Mouse (Mus musculus) liver, embryonic 12.5 days (tissue): ENCODE measurements at regions not wholly inside any gene's neighbourhood (a gene's known extent, or its start where the extent isn't known, plus 50 kb on each side); places are given as distances from the start of the nearest gene placed in this dataset.

Source experiments
- ATAC-seq: fragments of 200-750 bp; cut with Nextera tagmentation; 2 replicates; pipeline ENCODE4 v1.8.0; 2017; ENCODE audit warnings: moderate number of reproducible peaks, mild to moderate bottlenecking, moderate library complexity
- H3K27ac ChIP-seq: fragments of 300-500 bp; sonication (generic); 2 replicates; pipeline ENCODE4 v1.5.1; 2016; ENCODE audit warnings: mild to moderate bottlenecking
- H3K27me3 ChIP-seq: fragments of 300-500 bp; sonication (generic); replicated peaks from 2 replicates; pipeline ENCODE4 v1.6.1; 2016; ENCODE audit warnings: mild to moderate bottlenecking, moderate library complexity
- H3K36me3 ChIP-seq: fragments of 300-500 bp; sonication (generic); 2 replicates; pipeline ENCODE4 v1.6.1; 2016; ENCODE audit warnings: mild to moderate bottlenecking, moderate library complexity
- H3K4me1 ChIP-seq: fragments of 300-500 bp; sonication (generic); 2 replicates; pipeline ENCODE4 v1.6.1; 2016
- H3K4me2 ChIP-seq: fragments of 300-500 bp; sonication (generic); 2 replicates; pipeline ENCODE4 v1.6.1; 2016; ENCODE audit warnings: mild to moderate bottlenecking, moderate library complexity
- H3K4me3 ChIP-seq: fragments of 300-500 bp; sonication (generic); 2 replicates; pipeline ENCODE4 v1.5.1; 2016; ENCODE audit warnings: mild to moderate bottlenecking, moderate library complexity
- H3K9ac ChIP-seq: fragments of 300-500 bp; sonication (generic); 2 replicates; pipeline ENCODE4 v1.6.1; 2016; ENCODE audit warnings: mild to moderate bottlenecking, moderate library complexity
- H3K9me3 ChIP-seq: fragments of 300-500 bp; sonication (generic); replicated peaks from 2 replicates; pipeline ENCODE4 v1.6.1; 2016; ENCODE audit warnings: mild to moderate bottlenecking, moderate library complexity
- WGBS: fragments of 180-500 bp; shearing (Covaris S2); methylation state at CpG from one replicate; pipeline ENCODE4 v1.1.7; 2016; ENCODE audit not compliant: insufficient replicate concordance; 5-methylcytosine and 5-hydroxymethylcytosine counted together

DNA sequence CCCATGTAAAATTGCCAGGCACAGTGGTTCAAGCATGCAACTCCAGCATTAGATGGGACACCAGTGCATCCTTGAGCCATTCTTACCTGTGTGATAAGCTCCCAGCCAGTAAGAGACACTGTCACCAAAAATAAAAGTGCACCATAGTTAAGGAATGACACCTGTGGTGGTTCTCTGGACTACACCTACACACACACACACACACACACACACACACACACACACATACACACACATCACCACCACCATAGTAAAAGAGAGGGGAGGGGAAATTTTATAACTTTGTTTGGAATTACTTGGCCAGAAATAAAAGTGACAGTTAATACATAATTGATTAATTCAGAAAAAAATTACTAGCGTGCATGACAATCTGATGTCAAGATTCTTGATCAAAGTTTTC, 175.1 kb upstream of the Gm11232 start:
- H3K4me1 ChIP-seq: no peaks in the 10 kb centered on the region
- H3K9ac ChIP-seq: no peak overlapping the region
- H3K27ac ChIP-seq: no peak overlapping the region
- no peak overlapping the region for H3K4me3 ChIP-seq
- WGBS: 54% methylated on average over 1 of the region's 1 CpGs
- no peaks in the 10 kb centered on the region for H3K27me3 ChIP-seq
- no peak for ATAC-seq
- no peaks in the 10 kb centered on the region for H3K9me3 ChIP-seq
- H3K36me3 ChIP-seq: no peaks in the 10 kb centered on the region
- no peak overlapping the region for H3K4me2 ChIP-seq

DNA sequence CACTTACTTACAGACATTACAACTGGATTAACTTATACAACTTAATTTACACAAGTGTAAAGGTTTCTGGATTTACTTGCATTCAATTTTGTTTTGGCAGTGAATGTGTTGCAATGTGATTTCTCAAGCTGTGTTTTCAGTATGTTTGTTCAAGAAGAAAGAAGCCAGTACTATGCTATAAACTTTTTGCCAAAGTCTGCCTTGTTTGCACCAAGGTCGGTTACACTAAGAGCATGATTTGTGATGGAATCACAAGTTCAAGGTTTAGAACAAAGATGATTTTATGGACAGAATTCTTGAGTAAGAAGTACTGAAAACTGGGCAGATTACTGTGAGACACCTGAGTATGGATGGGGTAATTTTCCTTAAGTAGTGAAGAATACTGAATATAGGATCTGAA, 153.8 kb upstream of the Gm11232 start:
- H3K4me3 ChIP-seq: no peak overlapping the region
- 65% methylated on average over 1 of the region's 1 CpGs for WGBS
- ATAC-seq: no peak

DNA sequence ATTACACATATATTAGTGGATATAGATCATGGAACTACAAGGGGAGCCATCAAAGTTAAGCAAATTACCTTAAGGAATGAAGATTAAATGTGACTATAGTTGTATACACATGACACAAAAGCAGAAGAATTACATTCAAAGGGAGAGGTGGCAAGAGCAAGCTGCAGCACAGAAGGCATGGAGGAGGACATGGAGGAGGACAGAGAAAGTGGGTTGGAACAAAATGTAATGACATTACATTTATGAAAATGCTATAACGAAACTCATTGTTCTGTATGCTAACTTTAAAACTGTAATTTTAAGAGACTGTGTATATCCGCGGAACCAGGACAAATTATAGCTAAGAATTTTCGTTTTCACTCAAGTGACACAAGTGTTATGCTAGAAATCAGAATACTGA, 117.9 kb upstream of the Gm11232 start:
- Histone ChIP-seq H3K9me3 (no peaks in the 10 kb centered on the region), H3K4me3 (no peak overlapping the region), H3K4me1 (no peaks in the 10 kb centered on the region), H3K4me2 (no peak overlapping the region), H3K27ac (no peak overlapping the region), H3K9ac (no peak overlapping the region), H3K27me3 (no peaks in the 10 kb centered on the region), H3K36me3 (no peaks in the 10 kb centered on the region)
- no peak for ATAC-seq
- WGBS: 71% methylated on average over 4 of the region's 4 CpGs

More for the DNA sequence above, 153.8 kb upstream of the Gm11232 start:
- Histone ChIP-seq H3K9ac (no peak overlapping the region), H3K27me3 (no peaks in the 10 kb centered on the region), H3K27ac (no peak overlapping the region), H3K9me3 (no peaks in the 10 kb centered on the region), H3K4me2 (no peak overlapping the region), H3K4me1 (no peaks in the 10 kb centered on the region), H3K36me3 (no peaks in the 10 kb centered on the region)

DNA sequence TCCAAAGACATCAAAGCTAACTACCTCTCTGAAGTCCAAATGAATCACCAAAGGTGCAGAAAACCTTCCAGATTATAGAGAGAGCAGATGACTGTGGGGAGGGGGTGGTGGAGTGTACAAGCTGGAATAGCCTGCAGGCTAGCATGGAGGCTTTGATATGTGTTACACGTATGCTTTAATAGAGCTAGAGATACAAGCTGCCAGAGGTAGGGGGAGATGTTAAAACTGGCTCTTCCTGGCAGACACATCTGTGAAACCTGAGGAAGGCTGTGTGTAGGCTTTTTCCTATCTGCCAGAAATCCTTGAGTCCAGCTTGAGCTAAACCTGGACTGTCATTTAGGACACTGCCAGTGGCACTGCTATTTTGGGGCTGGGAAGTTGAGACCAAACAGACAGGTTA, 109.2 kb upstream of the Gm11232 start:
- H3K27me3 ChIP-seq: no peaks in the 10 kb centered on the region
- no peak overlapping the region for H3K27ac ChIP-seq
- ATAC-seq: no peak
- H3K4me3 ChIP-seq: no peak overlapping the region
- WGBS: 46% methylated on average over 1 of the region's 1 CpGs
- no peaks in the 10 kb centered on the region for H3K9me3 ChIP-seq
- H3K36me3 ChIP-seq: no peaks in the 10 kb centered on the region
- H3K9ac ChIP-seq: no peak overlapping the region
- no peak overlapping the region for H3K4me2 ChIP-seq
- H3K4me1 ChIP-seq: no peaks in the 10 kb centered on the region

DNA sequence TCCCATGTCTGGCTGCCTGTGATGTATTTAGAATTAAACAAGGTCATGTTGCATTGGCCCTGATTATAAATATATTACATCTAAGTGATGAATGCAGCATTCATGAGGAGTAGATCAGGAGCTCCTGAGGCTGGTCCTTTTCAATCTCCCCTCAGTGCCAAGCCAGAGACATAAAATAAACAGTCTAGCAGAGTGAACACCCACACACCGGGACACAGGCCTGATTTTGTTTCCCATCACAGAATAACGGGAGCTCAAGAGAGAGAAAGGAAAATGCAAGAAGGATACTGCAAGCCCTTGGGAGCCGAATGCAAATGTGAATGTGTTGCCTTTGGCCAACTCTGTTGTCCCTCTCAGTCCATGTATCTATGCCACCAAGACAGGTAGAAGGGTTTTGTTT, 84.1 kb upstream of the Gm11232 start:
- Histone ChIP-seq H3K4me3 (no peak overlapping the region), H3K9me3 (0 out of 2 replicates have a peak, but pooled peaks cover 4% of the 10 kb centered on the region), H3K27ac (no peak overlapping the region), H3K4me2 (no peak overlapping the region), H3K27me3 (no peaks in the 10 kb centered on the region), H3K36me3 (no peaks in the 10 kb centered on the region), H3K4me1 (no peaks in the 10 kb centered on the region), H3K9ac (no peak overlapping the region)
- WGBS: 56% methylated on average over 3 of the region's 3 CpGs
- ATAC-seq: no peak

DNA sequence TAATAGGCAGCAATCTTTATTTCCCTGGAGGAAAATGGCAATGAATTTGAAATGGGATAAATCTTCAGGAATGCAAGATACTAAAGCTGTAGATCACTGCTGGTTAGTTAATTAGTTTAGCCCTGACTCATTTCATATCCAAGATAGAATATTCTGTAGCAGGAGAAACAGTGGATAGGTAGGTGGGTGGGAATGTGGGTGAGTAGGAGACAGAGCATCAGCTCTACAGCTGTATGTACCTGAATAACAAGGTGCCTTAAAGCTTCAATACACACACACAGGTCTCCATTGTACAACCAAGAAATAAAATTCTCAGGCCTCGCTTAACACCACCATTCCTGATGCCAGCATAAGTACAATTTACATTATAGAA, 83.0 kb upstream of the Gm11232 start:
- 64% methylated on average over 1 of the region's 1 CpGs for WGBS
- H3K9ac ChIP-seq: no peak overlapping the region
- H3K4me2 ChIP-seq: no peak overlapping the region
- no peaks in the 10 kb centered on the region for H3K36me3 ChIP-seq
- H3K9me3 ChIP-seq: 0 out of 2 replicates have a peak, but pooled peaks cover 4% of the 10 kb centered on the region
- H3K27me3 ChIP-seq: no peaks in the 10 kb centered on the region
- H3K4me3 ChIP-seq: no peak overlapping the region
- no peaks in the 10 kb centered on the region for H3K4me1 ChIP-seq
- ATAC-seq: no peak
- no peak overlapping the region for H3K27ac ChIP-seq

DNA sequence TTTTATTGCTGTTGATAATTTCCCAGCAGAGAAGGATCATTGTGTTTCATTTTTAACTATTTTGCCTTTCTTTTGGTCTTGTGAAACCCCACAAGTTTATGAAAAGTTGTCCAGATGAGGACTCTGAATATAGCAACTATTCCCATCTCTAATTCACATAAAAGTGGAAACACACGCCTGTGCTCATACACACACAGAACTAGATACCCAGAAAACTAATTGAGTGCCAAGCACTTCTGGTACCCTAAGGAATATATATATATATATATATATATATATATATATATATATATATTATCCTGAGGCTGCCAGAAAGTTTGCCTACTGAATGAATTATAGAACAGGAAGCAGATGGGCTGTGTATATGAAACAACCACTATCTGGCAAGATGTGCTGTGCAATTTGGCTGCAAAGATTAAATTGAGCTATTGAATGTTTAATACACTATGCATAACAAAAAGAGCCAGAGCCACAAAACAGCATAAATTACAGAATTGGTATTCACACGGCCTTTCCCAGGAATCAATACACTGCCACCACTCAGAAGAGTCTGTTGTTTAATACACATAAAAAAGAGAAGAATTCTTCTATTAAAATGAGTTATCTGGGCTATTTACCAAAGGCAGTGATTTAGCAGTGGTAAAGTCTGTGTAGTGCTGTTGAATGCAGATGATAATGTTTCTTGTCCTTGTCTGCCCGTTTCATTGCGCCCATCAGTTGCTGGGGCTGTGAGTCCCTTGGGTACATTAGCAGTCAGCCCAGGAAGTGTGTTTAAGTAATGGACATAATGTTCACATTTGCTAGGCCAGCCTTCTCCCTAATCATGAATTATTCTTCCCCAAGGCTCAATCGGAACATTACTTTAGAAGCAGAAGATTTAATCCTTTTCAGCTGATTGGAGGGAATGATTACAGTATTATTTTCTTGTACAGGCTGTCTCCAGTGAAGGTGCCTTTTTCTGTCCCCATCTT, 82.3 kb upstream of the Gm11232 start:
- H3K4me2 ChIP-seq: no peak overlapping the region
- H3K27me3 ChIP-seq: no peaks in the 10 kb centered on the region
- 68% methylated on average over 5 of the region's 5 CpGs for WGBS
- H3K27ac ChIP-seq: no peak overlapping the region
- ATAC-seq: no peak
- H3K4me3 ChIP-seq: no peak overlapping the region
- no peaks in the 10 kb centered on the region for H3K36me3 ChIP-seq
- no peaks in the 10 kb centered on the region for H3K4me1 ChIP-seq
- no peak overlapping the region for H3K9ac ChIP-seq
- H3K9me3 ChIP-seq: 0 out of 2 replicates have a peak, but pooled peaks cover 5% of the 10 kb centered on the region

DNA sequence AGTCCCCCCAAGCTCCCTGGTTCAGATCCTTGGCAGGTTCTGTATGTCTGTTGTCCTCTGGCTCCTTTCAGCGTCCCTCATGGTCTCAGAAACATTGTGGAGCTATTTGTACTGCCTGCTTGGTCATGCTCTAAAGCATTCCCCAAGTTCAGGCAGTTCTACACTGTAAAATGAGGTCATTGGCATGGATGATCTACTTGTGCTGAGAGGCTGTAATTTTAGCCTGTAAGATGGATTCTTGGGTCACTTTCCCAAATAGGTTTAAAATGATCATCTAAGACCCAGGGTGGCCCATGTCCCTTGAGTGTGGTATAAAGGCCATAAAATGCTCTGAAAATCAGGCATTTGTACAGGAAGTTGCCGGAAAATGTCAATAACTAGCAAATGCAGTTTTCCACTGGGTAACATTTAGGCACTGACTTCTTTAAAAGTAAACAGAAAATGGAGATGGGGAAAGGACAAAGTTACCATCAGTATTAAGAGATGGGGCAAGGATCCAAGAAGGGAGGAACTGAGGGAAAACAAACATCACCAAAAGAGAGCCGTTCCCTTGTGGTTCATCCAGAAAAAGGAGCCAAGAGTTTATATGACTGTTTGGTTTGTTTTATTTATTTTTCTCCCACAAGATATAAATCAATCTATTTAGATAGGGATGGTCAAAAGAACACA, 81.5 kb upstream of the Gm11232 start:
- no peak for ATAC-seq
- Histone ChIP-seq H3K9me3 (0 out of 2 replicates have a peak, but pooled peaks cover 7% of the 10 kb centered on the region), H3K4me1 (no peaks in the 10 kb centered on the region), H3K4me3 (no peak overlapping the region), H3K9ac (no peak overlapping the region), H3K27ac (no peak overlapping the region), H3K36me3 (no peaks in the 10 kb centered on the region), H3K27me3 (no peaks in the 10 kb centered on the region), H3K4me2 (no peak overlapping the region)
- 52% methylated on average over 3 of the region's 3 CpGs for WGBS

DNA sequence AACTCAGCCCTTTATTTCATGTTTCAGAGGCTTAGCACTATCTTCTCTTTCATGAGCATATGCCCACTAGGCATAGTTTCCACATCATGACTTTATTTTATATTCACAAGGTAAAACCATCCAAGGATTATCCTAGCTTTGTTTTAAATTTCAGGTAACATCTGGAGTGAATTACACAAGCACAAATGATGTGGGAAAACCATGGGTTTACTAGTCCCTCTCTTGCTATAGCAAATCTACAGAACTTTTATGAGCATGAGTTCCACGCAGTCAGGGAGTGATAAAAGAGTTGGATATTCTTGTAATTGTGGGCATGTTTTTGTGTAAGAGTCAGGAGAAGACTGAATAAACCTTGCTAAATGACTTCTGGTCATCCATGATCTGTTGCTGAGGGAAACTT, 78.0 kb upstream of the Gm11232 start:
- no peaks in the 10 kb centered on the region for H3K36me3 ChIP-seq
- 0 out of 2 replicates have a peak, but pooled peaks cover 7% of the 10 kb centered on the region for H3K9me3 ChIP-seq
- H3K4me1 ChIP-seq: no peaks in the 10 kb centered on the region
- H3K4me3 ChIP-seq: no peak overlapping the region
- 51% methylated on average over 1 of the region's 1 CpGs for WGBS
- H3K9ac ChIP-seq: no peak overlapping the region
- no peak overlapping the region for H3K4me2 ChIP-seq
- no peak overlapping the region for H3K27ac ChIP-seq
- H3K27me3 ChIP-seq: no peaks in the 10 kb centered on the region
- no peak for ATAC-seq

DNA sequence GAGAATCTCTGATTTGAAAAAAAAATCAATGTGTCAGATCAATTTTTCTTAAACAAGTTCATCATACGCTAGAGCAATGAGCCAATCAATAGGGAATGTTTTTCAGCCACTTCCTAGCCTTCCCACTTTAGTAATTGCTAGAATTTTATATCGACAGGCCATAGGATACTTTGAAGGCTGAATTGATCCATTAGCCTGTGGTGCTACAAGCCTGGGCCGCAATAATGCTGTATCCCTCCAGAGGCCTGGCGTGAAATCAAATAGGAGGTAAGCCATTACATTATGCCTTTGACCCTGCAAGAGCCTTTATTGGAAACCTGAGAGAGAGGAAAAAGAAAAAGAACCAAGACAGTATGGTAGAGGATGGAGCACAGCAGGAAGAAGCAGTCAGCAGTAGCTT, 53.7 kb upstream of the Gm11232 start:
- H3K9ac ChIP-seq: no peak overlapping the region

DNA sequence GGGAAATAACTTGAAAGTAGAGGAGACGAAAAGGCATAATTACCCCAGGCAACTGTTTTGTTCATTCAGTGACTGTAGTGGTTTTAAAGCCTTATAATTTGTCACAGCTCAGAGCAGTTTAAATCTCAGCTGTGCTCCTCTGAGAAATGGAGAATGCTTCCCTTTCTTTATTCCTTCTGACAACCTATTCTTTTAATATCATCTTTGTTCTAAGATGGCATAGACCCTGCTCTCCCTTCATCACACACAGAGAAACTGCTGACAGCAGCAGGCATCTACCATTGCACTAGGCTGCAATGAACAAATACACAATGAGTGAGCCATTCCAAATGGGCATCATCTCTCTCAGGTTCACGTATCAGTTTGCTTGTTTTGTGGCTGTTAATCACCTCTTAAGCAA, 50.5 kb upstream of the Gm11232 start:
- Histone ChIP-seq H3K36me3 (no peaks in the 10 kb centered on the region), H3K4me3 (no peak overlapping the region), H3K4me1 (no peaks in the 10 kb centered on the region), H3K4me2 (no peak overlapping the region), H3K9ac (no peak overlapping the region), H3K27ac (no peak overlapping the region), H3K27me3 (no peaks in the 10 kb centered on the region), H3K9me3 (no peaks in the 10 kb centered on the region)
- 47% methylated on average over 2 of the region's 2 CpGs for WGBS
- ATAC-seq: no peak

More for the DNA sequence above, 53.7 kb upstream of the Gm11232 start:
- H3K27ac ChIP-seq: no peak overlapping the region
- H3K27me3 ChIP-seq: no peaks in the 10 kb centered on the region
- H3K36me3 ChIP-seq: no peaks in the 10 kb centered on the region
- no peaks in the 10 kb centered on the region for H3K4me1 ChIP-seq
- H3K9me3 ChIP-seq: no peaks in the 10 kb centered on the region
- H3K4me2 ChIP-seq: no peak overlapping the region
- H3K4me3 ChIP-seq: no peak overlapping the region
- ATAC-seq: no peak
- WGBS: 74% methylated on average over 4 of the region's 4 CpGs
